Mouse (Mus musculus) megakaryocyte, embryonic 14.5 days (primary cell): Measurements from ENCODE around the gene Lyrm7.
"Not testable (repeated sequence)": the region's sequence is repeated elsewhere in the genome, so short reads cannot be mapped to it uniquely, and the experiment has no call there.

Experiments
- FLI1 ChIP-seq: IDR thresholded peaks from 2 replicates; pipeline ENCODE4 v1.6.1; 2012; ENCODE audit warnings: low read length, inconsistent platforms, mixed read lengths
- GATA1 ChIP-seq: IDR thresholded peaks from 3 replicates; pipeline ENCODE4 v1.6.1; 2012; ENCODE audit warnings: mixed read lengths, low read length, inconsistent platforms, borderline replicate concordance

GRCm38 (mm10) chr11:54896646-54897045 lies 35.9 kb upstream of the Lyrm7 start:
- not testable (repeated sequence) for TF ChIP-seq GATA1, FLI1
